Mouse (Mus musculus) embryonic facial prominence, embryonic 11.5 days (tissue): ENCODE results near the gene Calm5. TPM values are rescaled to one million over a fixed set of nuclear protein-coding genes. Genes with fewer than 3 reads are reported as not detected.
"Not testable (repeated sequence)": the region's sequence is repeated elsewhere in the genome, so short reads cannot be mapped to it uniquely, and the experiment has no call there.

ENCODE experiments used
- ATAC-seq: fragments of 200-750 bp; cut with Nextera tagmentation; replicated peaks from 2 replicates; pipeline ENCODE4 v1.8.0; 2017; ENCODE audit warnings: low read depth; ENCODE audit not compliant: insufficient number of reproducible peaks, low FRiP score, low TSS enrichment
- DNase-seq: peaks from one replicate; pipeline ENCODE4 v3.0.0-alpha.2; 2015; ENCODE audit warnings: low spot score
- H3K27ac ChIP-seq: fragments of 300-500 bp; sonication (generic); replicated peaks from 2 replicates; pipeline ENCODE4 v1.5.1; 2014; ENCODE audit warnings: mild to moderate bottlenecking, low read depth, low read length, control low read depth
- H3K27me3 ChIP-seq: fragments of 300-500 bp; sonication (generic); 2 replicates; pipeline ENCODE4 v1.6.1; 2014; ENCODE audit warnings: mild to moderate bottlenecking, low read length, moderate library complexity, mixed read lengths; ENCODE audit not compliant: control insufficient read depth, insufficient read depth
- H3K36me3 ChIP-seq: fragments of 300-500 bp; sonication (generic); replicated peaks from 2 replicates; pipeline ENCODE4 v1.6.1; 2014; ENCODE audit warnings: low read depth, mild to moderate bottlenecking, low read length, moderate library complexity, mixed read lengths; ENCODE audit not compliant: control insufficient read depth, insufficient read depth
- H3K4me1 ChIP-seq: fragments of 300-500 bp; sonication (generic); 2 replicates; pipeline ENCODE4 v1.6.1; 2014; ENCODE audit warnings: low read length, mixed read lengths; ENCODE audit not compliant: control insufficient read depth, insufficient read depth
- H3K4me2 ChIP-seq: fragments of 300-500 bp; sonication (generic); 2 replicates; pipeline ENCODE4 v1.6.1; 2014; ENCODE audit warnings: low read depth, mild to moderate bottlenecking, control low read depth, low read length, moderate library complexity
- H3K4me3 ChIP-seq: fragments of 300-500 bp; sonication (generic); 2 replicates; pipeline ENCODE4 v1.5.1; 2014; ENCODE audit warnings: low read depth, low read length, control low read depth
- H3K9ac ChIP-seq: fragments of 300-500 bp; sonication (generic); replicated peaks from 2 replicates; pipeline ENCODE4 v1.6.1; 2014; ENCODE audit warnings: mild to moderate bottlenecking, control low read depth, low read length
- H3K9me3 ChIP-seq: fragments of 300-500 bp; sonication (generic); replicated peaks from 2 replicates; pipeline ENCODE4 v1.6.1; 2016; ENCODE audit warnings: mild to moderate bottlenecking, low read length, inconsistent platforms, mixed read lengths; ENCODE audit not compliant: control insufficient read depth
- WGBS: fragments of 180-500 bp; shearing (Covaris S2); extraction: QIAGEN DNeasy Blood & Tissue Kit; methylation state at CpG from one replicate; pipeline ENCODE4 v1.1.7; 2014; 5-methylcytosine and 5-hydroxymethylcytosine counted together
- polyA plus RNA-seq: library from polyadenylated mRNA; unstranded; fragments of >200 nt; fragmentation: Nextera tagmentation; extraction: Ambion mirVana; gene quantifications from 2 replicates; pipeline ENCODE4 v1.2.1, GENCODE M21; 2014

Gene Calm5
- polyA plus RNA-seq, 1 experiment from 2014 or later = not detected

DNA sequence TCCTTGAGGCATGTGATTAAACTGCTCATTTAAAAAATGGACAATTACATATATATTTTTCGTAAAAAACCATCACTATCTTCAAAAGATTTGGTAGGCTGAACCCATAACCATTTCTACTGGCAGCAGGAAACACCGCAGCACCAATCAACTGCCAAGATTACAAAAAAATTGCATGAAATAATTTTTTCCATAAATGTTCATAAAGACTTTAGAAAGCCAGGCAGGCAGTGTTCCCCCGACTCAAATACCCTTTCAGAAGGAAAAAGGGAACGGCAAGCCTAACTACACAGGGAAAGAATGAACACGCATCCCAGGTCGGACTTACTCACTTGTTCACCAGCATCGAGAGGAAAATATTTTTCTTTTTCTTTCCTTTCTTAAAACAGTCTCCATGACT is 38.6 kb downstream of the Calm5 start:
- Histone ChIP-seq H3K4me3 (peak overlapping the region; percentile 45), H3K4me2 (peak overlapping the region; percentile 40), H3K9me3 (no peaks in the 10 kb centered on the region), H3K36me3 (peaks cover 4% of the 10 kb centered on the region), H3K4me1 (no peaks in the 10 kb centered on the region), H3K27me3 (no peaks in the 10 kb centered on the region), H3K9ac (peak overlapping the region; percentile 53), H3K27ac (no peak overlapping the region)
- DNase-seq (peak; percentile 60), ATAC-seq (no peak)
- WGBS = 13% methylated on average over 7 of the region's 7 CpGs

GRCm38 (mm10) chr13:3893126-3893734 is 39.3 kb downstream of the Calm5 start:
- Histone ChIP-seq H3K4me2 (peak overlapping the region; percentile 35; the same call in 1 of the 2 replicates), H3K4me3 (peak overlapping the region; percentile 45), H3K27me3 (no peaks in the 10 kb centered on the region), H3K27ac (0 out of 2 replicates have a peak overlapping the region, but pooled peaks have one; percentile 5), H3K9me3 (no peaks in the 10 kb centered on the region), H3K4me1 (no peaks in the 10 kb centered on the region), H3K36me3 (peaks cover 1% of the 10 kb centered on the region), H3K9ac (peak overlapping the region; percentile 57)
- WGBS = under 1% methylated on average over 35 of the region's 35 CpGs
- DNase-seq (peak; percentile 96), ATAC-seq (peak; percentile 97)

DNA sequence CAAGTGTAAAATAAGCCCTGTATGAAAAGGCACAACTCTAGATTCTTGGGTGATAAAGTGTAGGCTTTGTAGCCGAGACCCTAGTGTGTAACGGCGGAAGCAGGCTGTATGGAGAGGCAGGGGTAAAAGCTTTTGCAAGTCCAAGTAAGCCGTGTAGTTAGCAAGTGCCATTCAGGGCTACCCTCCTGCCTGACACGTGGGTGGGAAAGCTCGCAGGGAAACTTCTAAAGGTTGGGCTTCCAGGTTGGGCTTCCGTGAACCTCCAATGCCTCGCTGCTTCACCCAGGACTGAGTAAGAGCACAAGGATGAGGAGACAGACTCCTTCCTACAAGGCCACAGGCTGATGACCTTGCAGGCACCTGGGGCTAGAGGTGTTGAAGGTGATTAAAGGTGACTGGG is 40.6 kb downstream of the Calm5 start:
- Histone ChIP-seq H3K4me1 (no peaks in the 10 kb centered on the region), H3K9ac (no peak overlapping the region), H3K4me3 (no peak overlapping the region), H3K4me2 (no peak overlapping the region), H3K36me3 (no peaks in the 10 kb centered on the region), H3K9me3 (no peaks in the 10 kb centered on the region), H3K27ac (no peak overlapping the region), H3K27me3 (no peaks in the 10 kb centered on the region)
- WGBS = 80% methylated on average over 8 of the region's 8 CpGs
- DNase-seq (no peak), ATAC-seq (no peak)

DNA sequence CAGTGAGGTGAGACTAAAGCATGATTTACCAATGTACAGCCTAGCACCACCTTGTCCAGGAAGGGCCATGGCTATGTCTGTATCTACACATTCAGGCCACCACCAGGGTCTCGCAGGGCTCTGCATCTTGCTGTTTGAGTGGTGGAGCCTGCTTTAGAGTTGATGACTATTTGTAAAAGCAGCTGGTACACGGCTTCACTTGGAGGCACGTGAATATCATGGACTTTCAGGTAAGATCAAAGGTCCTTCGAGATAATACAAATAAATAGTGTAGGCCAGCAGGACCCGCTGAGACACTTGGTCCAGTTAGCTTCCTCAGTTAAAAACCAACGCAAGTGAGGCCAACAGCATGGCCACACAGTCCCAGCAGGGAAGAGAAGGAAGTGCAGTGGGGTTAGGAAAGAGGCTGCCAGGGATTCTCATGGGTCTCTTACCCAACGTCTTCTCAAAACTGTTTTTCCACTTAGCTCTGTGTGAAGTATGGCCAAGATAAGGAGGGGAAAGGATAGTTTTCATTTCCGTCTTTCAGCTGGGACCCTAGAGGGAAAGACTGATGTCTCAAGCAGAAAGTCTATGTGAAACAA is 41.5 kb downstream of the Calm5 start:
- Histone ChIP-seq H3K4me3 (no peak overlapping the region), H3K9ac (no peak overlapping the region), H3K4me2 (no peak overlapping the region), H3K9me3 (no peaks in the 10 kb centered on the region), H3K4me1 (no peaks in the 10 kb centered on the region), H3K27ac (no peak overlapping the region), H3K27me3 (no peaks in the 10 kb centered on the region), H3K36me3 (no peaks in the 10 kb centered on the region)
- 88% methylated on average over 8 of the region's 8 CpGs for WGBS
- DNase-seq = no peak
- no peak for ATAC-seq

GRCm38 (mm10) chr13:3896032-3896431 is 42.1 kb downstream of the Calm5 start:
- no peaks in the 10 kb centered on the region for H3K27me3 ChIP-seq
- WGBS = 89% methylated on average over 6 of the region's 6 CpGs
- H3K4me2 ChIP-seq = no peak overlapping the region
- H3K36me3 ChIP-seq = no peaks in the 10 kb centered on the region
- H3K27ac ChIP-seq = no peak overlapping the region
- no peak overlapping the region for H3K9ac ChIP-seq
- no peaks in the 10 kb centered on the region for H3K4me1 ChIP-seq
- no peak for DNase-seq
- no peak for ATAC-seq
- no peaks in the 10 kb centered on the region for H3K9me3 ChIP-seq
- H3K4me3 ChIP-seq = no peak overlapping the region

DNA sequence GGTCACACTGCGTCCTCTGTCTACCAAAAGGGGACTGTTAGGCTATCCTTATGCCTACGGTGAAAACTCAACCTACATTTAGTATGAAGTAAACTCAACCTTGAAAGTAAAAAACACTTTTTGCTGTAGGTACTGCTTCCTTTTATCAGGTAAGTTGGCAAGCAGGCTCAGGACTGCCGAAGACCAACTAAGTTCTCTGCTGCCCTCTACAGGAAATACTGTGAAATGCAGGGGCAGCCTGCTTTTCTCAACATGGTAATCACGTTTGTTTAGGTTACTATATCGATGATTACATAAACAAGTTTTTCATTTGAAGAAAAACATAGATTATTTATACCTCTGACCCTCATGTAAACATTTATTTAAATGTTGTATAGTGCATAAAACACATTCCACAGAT is 42.9 kb downstream of the Calm5 start:
- ATAC-seq = no peak
- Histone ChIP-seq H3K4me1 (no peaks in the 10 kb centered on the region), H3K9me3 (no peaks in the 10 kb centered on the region), H3K4me2 (no peak overlapping the region), H3K4me3 (no peak overlapping the region), H3K27ac (no peak overlapping the region), H3K27me3 (no peaks in the 10 kb centered on the region), H3K36me3 (no peaks in the 10 kb centered on the region), H3K9ac (no peak overlapping the region)
- WGBS = 37% methylated on average over 5 of the region's 5 CpGs
- peak; percentile 89 for DNase-seq

GRCm38 (mm10) chr13:3898202-3898601 is 44.2 kb downstream of the Calm5 start:
- not testable (repeated sequence) for H3K4me2 ChIP-seq, H3K9ac ChIP-seq, H3K36me3 ChIP-seq, H3K27ac ChIP-seq, H3K4me1 ChIP-seq, H3K27me3 ChIP-seq, DNase-seq, H3K9me3 ChIP-seq, ATAC-seq, H3K4me3 ChIP-seq
- 95% methylated on average over 5 of the region's 5 CpGs for WGBS

DNA sequence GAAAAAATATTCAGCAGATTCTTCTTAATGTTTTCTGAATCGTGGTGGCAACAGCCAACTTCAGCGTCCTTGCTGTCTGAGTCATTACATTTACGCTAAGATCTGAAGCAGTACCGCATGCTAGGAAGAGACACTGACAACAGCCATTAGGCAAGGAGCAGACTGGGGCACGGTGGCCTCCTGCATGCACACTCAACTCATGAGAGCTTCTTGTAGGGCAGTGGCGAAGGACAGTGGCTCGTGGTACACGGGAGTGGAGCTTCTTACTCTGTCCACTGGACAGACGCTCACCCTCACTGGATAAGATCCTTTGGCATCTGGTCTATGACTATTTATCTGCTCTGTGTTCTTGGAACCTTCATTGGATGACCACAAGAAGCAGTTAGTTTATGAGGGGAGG is 45.3 kb downstream of the Calm5 start:
- Histone ChIP-seq H3K9me3 (no peaks in the 10 kb centered on the region), H3K27ac (no peak overlapping the region), H3K4me1 (no peaks in the 10 kb centered on the region), H3K4me3 (no peak overlapping the region), H3K27me3 (no peaks in the 10 kb centered on the region), H3K4me2 (no peak overlapping the region), H3K9ac (no peak overlapping the region), H3K36me3 (no peaks in the 10 kb centered on the region)
- no peak for ATAC-seq
- 96% methylated on average over 9 of the region's 9 CpGs for WGBS
- DNase-seq = no peak
